Mouse (Mus musculus): ENCODE results near the gene Sfxn3.
"Not testable (repeated sequence)": the region's sequence is repeated elsewhere in the genome, so short reads cannot be mapped to it uniquely, and the experiment has no call there.

- TF ChIP-seq GATA1, TAL1 (IDR thresholded peaks at IDR 0.05; ENCODE audit: low read length): not testable (repeated sequence)
Measured at GRCm38 (mm10) chr19:45038198-45038597, 9.1 kb upstream of the Sfxn3 start.
